Mouse (Mus musculus) heart, postnatal 0 days (tissue): ENCODE measurements around the gene Klhl9.

Experiments
- CTCF ChIP-seq: IDR thresholded peaks from 2 replicates; pipeline ENCODE4 v1.5.1; 2016; ENCODE audit warnings: antibody characterized with exemption, control low read depth, low read depth
- EP300 ChIP-seq: IDR thresholded peaks from 2 replicates; pipeline ENCODE4 v1.6.1; 2016; ENCODE audit warnings: antibody characterized with exemption, low read depth

- TF ChIP-seq CTCF (no peak), EP300 (no peak)
Observed at GRCm38 (mm10) chr4:88691259-88691658, 31.0 kb downstream of the Klhl9 start, which contains the start of gene Ifnab.
